Mouse (Mus musculus): ENCODE measurements around the gene Mrpl54. TPM values are rescaled to one million over a fixed set of nuclear protein-coding genes. Genes with fewer than 3 reads are reported as not detected.
A peak's percentile ranks its signal among the peaks of the same experiment; 100 is the strongest.

Gene Mrpl54
- polyA plus RNA-seq, 1 experiment = 60.1 TPM

DNA sequence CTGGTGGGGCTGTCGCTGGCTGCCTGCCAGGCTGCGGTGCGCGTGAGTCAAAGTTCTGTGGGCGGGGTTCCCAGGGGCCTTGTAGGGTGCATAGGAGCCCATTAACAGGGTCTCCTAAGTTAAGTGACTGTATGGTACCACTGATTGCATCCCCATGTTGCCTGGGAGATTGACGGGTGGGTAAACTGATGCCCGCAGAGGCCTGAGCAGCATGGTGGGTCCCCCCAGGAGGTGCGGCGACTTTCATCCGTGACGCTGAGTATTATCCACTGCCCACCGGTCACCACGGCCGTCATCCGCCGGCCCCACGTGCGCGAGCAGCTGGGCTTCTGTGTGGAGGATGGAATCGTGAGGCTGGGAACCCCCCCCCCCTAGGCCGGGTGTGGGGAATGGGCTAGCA lies 5.6 kb upstream of the Mrpl54 start:
- DNase-seq = no peak
- H3K4me1 ChIP-seq (ENCODE audit: control insufficient read depth, insufficient read depth, low read length) = 0 out of 2 replicates have a peak, but pooled peaks cover 3% of the 10 kb centered on the region
- no peak overlapping the region for H3K4me3 ChIP-seq (replicated peaks; ENCODE audit: extremely low read depth, low read depth, low read length)
- 95% methylated on average over 21 of the region's 21 CpGs for WGBS
- TF ChIP-seq POLR2A (IDR thresholded peaks at IDR 0.05; ENCODE audit: borderline replicate concordance, extremely low read depth, low read depth, low read length) (no peak), CTCF (IDR thresholded peaks at IDR 0.05; ENCODE audit: insufficient read depth, low read length) (no peak)

DNA sequence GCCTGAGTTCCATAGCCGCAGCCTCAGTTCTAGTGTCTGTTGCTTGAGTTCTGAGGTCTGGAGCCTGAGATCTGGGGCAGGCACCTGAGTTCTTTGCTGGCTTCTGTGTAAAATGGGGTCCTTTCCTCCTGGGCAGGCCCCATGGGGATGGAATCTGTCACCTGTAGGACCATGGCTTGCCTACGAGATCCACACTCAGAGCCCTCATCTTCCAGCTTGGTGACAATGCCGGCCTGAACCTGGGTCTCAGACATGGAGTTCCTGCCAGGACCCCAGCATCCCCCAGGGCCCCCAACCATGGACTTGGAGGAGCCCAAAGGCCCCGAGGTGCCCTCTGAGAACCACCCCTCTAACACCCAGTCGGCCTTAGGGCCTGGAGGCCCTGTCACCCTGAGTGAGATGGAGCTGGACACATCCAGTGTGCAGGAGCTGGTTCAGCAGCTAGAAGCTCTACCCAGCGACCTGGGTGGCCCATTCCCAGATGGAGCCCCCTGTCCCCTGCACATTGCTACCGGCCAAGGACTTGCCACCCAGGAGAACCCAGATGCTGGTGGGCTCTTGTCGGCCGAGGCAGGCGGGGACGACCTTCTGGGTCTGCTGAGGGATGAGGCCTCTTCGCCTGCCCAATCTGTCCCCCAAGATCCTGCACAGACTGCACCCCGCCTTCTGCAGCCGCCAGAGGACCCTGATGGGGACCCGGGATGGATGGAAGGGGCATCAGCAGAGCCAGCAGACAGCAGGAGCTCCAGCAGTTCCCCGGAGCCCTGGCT lies 2.1 kb upstream of the Mrpl54 start:
- 77% methylated on average over 16 of the region's 16 CpGs for WGBS
- peaks cover 5% of the 10 kb centered on the region; the same call in 1 of the 2 replicates for H3K4me1 ChIP-seq (ENCODE audit: control insufficient read depth, insufficient read depth, low read length)
- DNase-seq = no peak
- H3K4me3 ChIP-seq (replicated peaks; ENCODE audit: extremely low read depth, low read depth, low read length) = peak overlapping the region; percentile 92
- no peak for TF ChIP-seq CTCF (IDR thresholded peaks at IDR 0.05; ENCODE audit: insufficient read depth, low read length)

DNA sequence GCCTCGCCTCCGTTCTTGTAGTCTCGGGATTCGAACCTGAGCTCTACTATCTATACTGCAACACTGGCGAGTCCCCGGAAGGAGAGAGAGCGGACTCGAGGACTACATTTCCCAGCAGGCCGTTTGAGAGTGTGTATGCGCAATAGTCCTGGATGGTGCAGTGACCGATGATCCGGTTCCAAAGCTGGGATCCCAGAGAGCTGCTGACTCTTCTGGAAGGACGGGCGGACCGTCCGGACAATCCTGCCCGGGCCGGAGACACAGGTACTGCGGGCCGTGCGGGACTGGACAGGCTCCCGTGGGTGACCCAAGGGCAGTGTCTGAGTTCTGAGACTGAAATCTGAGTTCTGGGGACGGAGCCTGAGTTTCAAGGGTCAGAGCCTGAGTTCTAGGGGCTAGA lies 1.3 kb upstream of the Mrpl54 start:
- 1% methylated on average over 23 of the region's 23 CpGs for WGBS
- TF ChIP-seq POLR2A (IDR thresholded peaks at IDR 0.05; ENCODE audit: borderline replicate concordance, extremely low read depth, low read depth, low read length) (peak; percentile 88; the same call in 1 of the 2 replicates), CTCF (IDR thresholded peaks at IDR 0.05; ENCODE audit: insufficient read depth, low read length) (no peak)
- peak overlapping the region; percentile 92 for H3K4me3 ChIP-seq (replicated peaks; ENCODE audit: extremely low read depth, low read depth, low read length)
- DNase-seq = peak; percentile 81
- H3K4me1 ChIP-seq (ENCODE audit: control insufficient read depth, insufficient read depth, low read length) = peaks cover 5% of the 10 kb centered on the region; the same call in 1 of the 2 replicates

DNA sequence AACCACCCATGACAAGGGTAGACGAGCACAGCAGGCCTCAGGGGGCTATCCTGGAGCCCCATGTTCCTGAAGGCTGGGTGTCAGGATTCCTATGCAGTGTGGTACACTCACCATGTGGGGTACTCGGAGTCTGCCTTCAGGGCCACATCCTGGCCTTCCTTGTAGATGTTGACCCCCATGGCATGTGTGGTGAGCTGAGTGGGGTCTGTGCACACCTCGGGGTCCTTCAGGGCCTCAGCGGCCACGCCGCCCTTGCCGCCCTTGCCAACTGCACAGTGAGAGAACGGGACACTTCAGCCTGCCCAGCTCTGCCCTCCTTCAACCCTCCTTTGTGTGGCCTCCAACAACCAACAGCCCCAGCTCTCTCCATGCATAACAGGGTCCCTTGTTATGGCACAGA lies 1.2 kb downstream of the Mrpl54 start:
- no peak overlapping the region for H3K4me3 ChIP-seq (replicated peaks; ENCODE audit: extremely low read depth, low read depth, low read length)
- TF ChIP-seq CTCF (IDR thresholded peaks at IDR 0.05; ENCODE audit: insufficient read depth, low read length) (no peak), POLR2A (IDR thresholded peaks at IDR 0.05; ENCODE audit: borderline replicate concordance, extremely low read depth, low read depth, low read length) (no peak)
- DNase-seq = no peak
- H3K4me1 ChIP-seq (ENCODE audit: control insufficient read depth, insufficient read depth, low read length) = peaks cover 5% of the 10 kb centered on the region; the same call in 1 of the 2 replicates
- WGBS = 91% methylated on average over 8 of the region's 8 CpGs

DNA sequence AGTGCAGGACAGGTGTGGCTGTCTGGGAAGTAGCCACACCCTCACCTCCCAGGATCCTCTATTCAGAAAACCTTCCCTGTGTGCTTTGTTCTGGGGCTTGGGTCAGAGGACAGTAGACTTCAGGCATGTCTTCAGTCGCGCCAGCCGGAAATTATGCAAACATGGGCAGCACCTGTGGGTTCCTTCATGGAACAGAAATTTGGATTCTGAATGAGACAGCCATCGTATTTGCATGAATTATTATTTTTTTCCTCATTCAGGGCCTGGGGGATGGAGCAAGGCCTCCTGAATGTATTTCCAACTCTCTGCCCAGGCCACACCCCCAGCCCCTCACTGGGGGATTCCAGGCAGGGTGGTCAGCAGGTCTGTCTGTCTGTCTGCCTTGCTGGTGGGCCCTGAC lies 5.7 kb downstream of the Mrpl54 start:
- no peak for DNase-seq
- no peak overlapping the region for H3K4me3 ChIP-seq (replicated peaks; ENCODE audit: extremely low read depth, low read depth, low read length)
- H3K4me1 ChIP-seq (ENCODE audit: control insufficient read depth, insufficient read depth, low read length) = peaks cover 2% of the 10 kb centered on the region; the same call in 1 of the 2 replicates
- TF ChIP-seq POLR2A (IDR thresholded peaks at IDR 0.05; ENCODE audit: borderline replicate concordance, extremely low read depth, low read depth, low read length) = no peak
- 90% methylated on average over 4 of the region's 4 CpGs for WGBS

DNA sequence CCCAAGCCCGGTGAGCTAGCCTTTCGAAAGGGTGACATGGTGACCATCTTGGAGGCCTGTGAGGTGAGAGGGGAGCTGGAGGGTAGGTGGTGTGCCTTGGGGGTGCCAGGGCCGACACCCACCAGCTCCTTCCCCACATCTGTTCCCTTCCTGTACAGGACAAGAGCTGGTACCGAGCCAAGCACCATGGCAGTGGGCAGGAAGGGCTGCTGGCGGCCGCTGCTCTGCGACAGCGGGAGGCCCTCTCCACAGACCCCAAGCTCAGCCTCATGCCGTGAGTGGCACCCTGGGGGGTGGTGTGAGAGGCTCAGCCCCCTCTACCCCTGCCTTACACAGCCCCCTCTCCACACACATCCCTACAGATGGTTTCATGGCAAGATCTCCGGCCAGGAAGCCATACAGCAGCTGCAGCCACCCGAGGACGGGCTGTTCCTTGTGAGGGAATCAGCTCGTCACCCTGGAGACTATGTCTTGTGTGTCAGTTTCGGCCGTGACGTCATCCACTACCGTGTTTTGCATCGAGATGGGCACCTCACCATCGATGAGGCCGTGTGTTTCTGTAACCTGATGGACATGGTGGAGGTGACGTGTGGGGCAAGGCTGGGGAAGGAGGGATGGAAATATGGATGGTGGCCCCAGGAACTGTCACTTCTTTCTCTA lies 7.4 kb downstream of the Mrpl54 start:
- Histone ChIP-seq H3K4me1 (ENCODE audit: control insufficient read depth, insufficient read depth, low read length) (no peaks in the 10 kb centered on the region), H3K4me3 (replicated peaks; ENCODE audit: extremely low read depth, low read depth, low read length) (no peak overlapping the region)
- no peak for DNase-seq
- WGBS = 43% methylated on average over 21 of the region's 21 CpGs
- TF ChIP-seq CTCF (IDR thresholded peaks at IDR 0.05; ENCODE audit: insufficient read depth, low read length) (no peak), POLR2A (IDR thresholded peaks at IDR 0.05; ENCODE audit: borderline replicate concordance, extremely low read depth, low read depth, low read length) (no peak)

DNA sequence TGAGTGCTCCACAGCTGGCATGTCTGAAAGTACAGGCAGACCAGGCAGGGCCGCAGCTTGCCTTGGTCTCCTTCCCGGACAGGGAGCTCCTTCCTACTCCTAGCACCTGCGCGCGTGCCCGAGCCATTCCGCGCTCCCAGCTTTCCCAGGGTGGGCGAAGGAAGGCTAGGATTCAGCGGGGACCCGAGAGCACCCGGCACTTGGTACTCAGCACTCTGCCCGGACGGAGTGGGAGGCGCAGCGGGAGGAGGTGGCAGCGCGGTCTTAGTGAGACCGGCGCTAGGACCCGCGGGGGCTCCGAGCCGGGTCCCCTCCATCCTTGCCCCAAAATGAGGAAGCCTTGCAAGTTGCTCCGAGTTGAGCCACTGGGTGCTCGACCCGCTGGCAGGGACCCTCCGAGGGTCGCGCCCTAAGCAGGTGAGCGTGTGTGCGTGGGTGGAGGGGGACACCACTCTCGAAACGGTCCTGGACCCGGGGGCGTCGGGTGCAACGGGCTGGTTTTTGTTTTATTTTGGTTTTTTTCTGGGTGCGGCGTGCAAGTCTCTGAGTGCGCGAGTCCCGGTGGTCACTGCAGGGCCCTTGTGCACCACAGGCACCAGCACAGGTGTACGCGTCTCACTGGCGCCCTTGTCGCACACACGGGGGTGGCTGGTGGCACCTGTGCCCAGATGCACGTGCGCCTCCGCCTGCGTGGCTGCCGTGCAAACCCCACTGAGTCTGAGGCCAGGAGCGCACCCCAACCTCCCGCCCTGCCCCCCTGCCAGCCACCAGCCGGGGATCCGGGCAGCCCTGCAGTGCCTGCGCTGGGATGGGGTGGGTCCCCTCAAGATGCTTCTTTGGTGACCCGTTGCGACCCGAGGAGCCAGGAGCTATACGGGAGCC lies 9.3 kb downstream of the Mrpl54 start:
- no peaks in the 10 kb centered on the region for H3K4me1 ChIP-seq (ENCODE audit: control insufficient read depth, insufficient read depth, low read length)
- WGBS = 2% methylated on average over 57 of the region's 62 CpGs
- TF ChIP-seq CTCF (IDR thresholded peaks at IDR 0.05; ENCODE audit: insufficient read depth, low read length) (no peak), POLR2A (IDR thresholded peaks at IDR 0.05; ENCODE audit: borderline replicate concordance, extremely low read depth, low read depth, low read length) (no peak)
- H3K4me3 ChIP-seq (replicated peaks; ENCODE audit: extremely low read depth, low read depth, low read length) = peak overlapping the region; percentile 21
- no peak for DNase-seq

DNA sequence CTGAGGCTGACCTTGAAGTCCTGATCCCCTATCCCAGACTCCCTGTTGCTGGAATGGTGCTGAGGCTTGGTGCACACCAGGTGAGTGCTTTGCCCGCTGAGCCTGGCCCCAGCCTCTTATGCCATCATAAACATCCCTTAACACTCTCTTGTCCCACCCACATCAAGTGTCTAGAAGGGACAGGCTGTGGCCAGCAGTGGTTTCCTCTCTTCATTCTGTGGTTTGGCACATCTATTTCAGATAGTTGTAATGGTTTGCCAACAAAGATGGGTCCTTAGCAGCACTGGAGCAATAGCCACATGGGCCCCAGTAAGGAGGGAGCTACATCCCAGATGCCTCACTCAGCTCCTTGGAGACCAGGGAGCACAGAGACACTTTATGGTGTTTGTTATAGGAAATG lies 11.8 kb downstream of the Mrpl54 start:
- 39% methylated on average over 1 of the region's 1 CpGs for WGBS
- TF ChIP-seq POLR2A (IDR thresholded peaks at IDR 0.05; ENCODE audit: borderline replicate concordance, extremely low read depth, low read depth, low read length) (no peak), CTCF (IDR thresholded peaks at IDR 0.05; ENCODE audit: insufficient read depth, low read length) (no peak)
- DNase-seq = no peak
- Histone ChIP-seq H3K4me1 (ENCODE audit: control insufficient read depth, insufficient read depth, low read length) (no peaks in the 10 kb centered on the region), H3K4me3 (replicated peaks; ENCODE audit: extremely low read depth, low read depth, low read length) (no peak overlapping the region)

Measured in lung, adult 2 months (tissue).